Mouse (Mus musculus) kidney, adult 2 months (tissue): ENCODE results near the gene Ranbp9.

ENCODE experiments used
- CTCF ChIP-seq: fragments of 200-500 bp; conservative IDR thresholded peaks from 2 replicates; pipeline ENCODE4 v1.5.1; 2011; ENCODE audit warnings: low read depth, mild to moderate bottlenecking, control low read depth, low read length, moderate library complexity, mixed read lengths; ENCODE audit not compliant: insufficient read depth, insufficient read length
- POLR2A ChIP-seq: fragments of 200-500 bp; IDR thresholded peaks from one replicate; pipeline ENCODE4 v1.6.1; 2011; ENCODE audit warnings: low read depth, low read length, control low read depth

- TF ChIP-seq CTCF (no peak), POLR2A (no peak)
Measured at GRCm38 (mm10) chr13:43354362-43354761, 126.7 kb downstream of the Ranbp9 start.
